Mouse (Mus musculus) CH12.LX (cell line): ENCODE measurements at regions not wholly inside any gene's neighbourhood (a gene's known extent, or its start where the extent isn't known, plus 50 kb on each side); places are given as distances from the start of the nearest gene placed in this dataset.
A peak's percentile ranks its signal among the peaks of the same experiment; 100 is the strongest.

Experiments used
- DNase-seq: peaks from one replicate; pipeline ENCODE4 v3.0.0-alpha.2; 2013; ENCODE audit errors: extremely low read depth
- H3K27ac ChIP-seq: 2 replicates; pipeline ENCODE4 v1.5.1; 2012; ENCODE audit warnings: low read depth, mild to moderate bottlenecking, control low read depth, moderate library complexity; ENCODE audit not compliant: insufficient read depth
- H3K27me3 ChIP-seq: replicated peaks from 2 replicates; pipeline ENCODE3; 2012; ENCODE audit warnings: inconsistent platforms
- H3K36me3 ChIP-seq, 2 experiments: replicated peaks in 1 of 2; 2 replicates each; pipeline versions ENCODE3 to v1.6.1; 2012; ENCODE audit warnings: inconsistent platforms in 1 of 2, low read length in 1 of 2, mild to moderate bottlenecking in 1 of 2, mixed read lengths in 1 of 2, moderate library complexity in 1 of 2; ENCODE audit not compliant: control insufficient read depth in 1 of 2, insufficient read depth in 1 of 2
- H3K4me1 ChIP-seq, 2 experiments: 2 replicates each; pipeline ENCODE4 v1.6.1; 2012; ENCODE audit warnings: inconsistent platforms in 1 of 2, moderate library complexity in 1 of 2; ENCODE audit not compliant: insufficient read depth in 2 of 2, control insufficient read depth in 1 of 2
- H3K4me2 ChIP-seq: 2 replicates; pipeline ENCODE4 v1.6.1; 2012; ENCODE audit warnings: low read depth, mild to moderate bottlenecking, control low read depth; ENCODE audit not compliant: poor library complexity, insufficient read depth, severe bottlenecking
- H3K4me3 ChIP-seq, 3 experiments: fragments of 150-350 bp in 1 of 3; sonication (generic) in 1 of 3; replicated peaks in 1 of 3; 2 replicates each; pipeline versions ENCODE3 to v1.5.1; 2011 to 2012; ENCODE audit warnings: low read depth in 2 of 3, low read length in 2 of 3, mild to moderate bottlenecking in 2 of 3, moderate library complexity in 2 of 3, control low read depth in 1 of 3, improper control_type of control experiment in 1 of 3, inconsistent platforms in 1 of 3, mixed read lengths in 1 of 3; ENCODE audit not compliant: poor library complexity in 1 of 3
- H3K79me2 ChIP-seq: replicated peaks from 2 replicates; pipeline ENCODE4 v1.6.1; 2012; ENCODE audit warnings: mild to moderate bottlenecking, moderate library complexity; ENCODE audit not compliant: control insufficient read depth, poor library complexity, insufficient read depth, severe bottlenecking; ENCODE audit errors: extremely low read depth
- H3K9ac ChIP-seq: 2 replicates; pipeline ENCODE4 v1.6.1; 2012; ENCODE audit warnings: low read depth, mild to moderate bottlenecking, control low read depth, moderate library complexity; ENCODE audit not compliant: insufficient read depth
- H3K9me3 ChIP-seq: replicated peaks from 2 replicates; pipeline ENCODE3; 2012; ENCODE audit warnings: low read length, inconsistent platforms, mixed read lengths
- BHLHE40 ChIP-seq: IDR thresholded peaks from 2 replicates; pipeline ENCODE4 v1.6.1; 2011; ENCODE audit warnings: mild to moderate bottlenecking, low read depth, low read length, improper control_type of control experiment
- CHD1 ChIP-seq: IDR thresholded peaks from 2 replicates; pipeline ENCODE4 v1.6.1; 2012; ENCODE audit warnings: low read depth, low read length, improper control_type of control experiment, inconsistent platforms
- CHD2 ChIP-seq: IDR thresholded peaks from 2 replicates; pipeline ENCODE4 v1.6.1; 2011; ENCODE audit warnings: low read length, improper control_type of control experiment
- CTCF ChIP-seq, 2 experiments: IDR thresholded peaks in 1 of 2; conservative IDR thresholded peaks in 1 of 2; 2 replicates each; pipeline ENCODE4 v1.5.1; 2011 to 2012; ENCODE audit warnings: low read depth in 2 of 2, low read length in 2 of 2, improper control_type of control experiment in 1 of 2, inconsistent platforms in 1 of 2, mild to moderate bottlenecking in 1 of 2, moderate library complexity in 1 of 2
- ELF1 ChIP-seq: IDR thresholded peaks from 2 replicates; pipeline ENCODE4 v1.6.1; 2014; ENCODE audit warnings: low read depth, mild to moderate bottlenecking, inconsistent platforms, low read length, improper control_type of control experiment
- EP300 ChIP-seq: IDR thresholded peaks from 2 replicates; pipeline ENCODE4 v1.6.1; 2011; ENCODE audit warnings: low read length, improper control_type of control experiment
- ETS1 ChIP-seq: conservative IDR thresholded peaks from 2 replicates; pipeline ENCODE4 v1.6.1; 2012; ENCODE audit warnings: low read depth, mild to moderate bottlenecking, inconsistent platforms, low read length, improper control_type of control experiment, moderate library complexity
- GABPA ChIP-seq: IDR thresholded peaks from 2 replicates; pipeline ENCODE4 v1.6.1; 2012; ENCODE audit warnings: low read depth, low read length, improper control_type of control experiment, inconsistent platforms; ENCODE audit not compliant: insufficient replicate concordance
- HCFC1 ChIP-seq: IDR thresholded peaks from 2 replicates; pipeline ENCODE4 v1.6.1; 2012; ENCODE audit warnings: low read depth, mild to moderate bottlenecking, inconsistent platforms, low read length, improper control_type of control experiment
- IRF4 ChIP-seq: IDR thresholded peaks from 2 replicates; pipeline ENCODE4 v1.6.1; 2014; ENCODE audit warnings: low read depth, mild to moderate bottlenecking, inconsistent platforms, low read length, improper control_type of control experiment
- JUN ChIP-seq: IDR thresholded peaks from 2 replicates; pipeline ENCODE4 v1.6.1; 2011; ENCODE audit warnings: low read depth, mild to moderate bottlenecking, low read length, improper control_type of control experiment, moderate library complexity; ENCODE audit not compliant: insufficient read depth
- KAT2A ChIP-seq: IDR thresholded peaks from 2 replicates; pipeline ENCODE4 v1.6.1; 2012; ENCODE audit warnings: low read length, improper control_type of control experiment, inconsistent platforms; ENCODE audit not compliant: insufficient replicate concordance
- MAX ChIP-seq: IDR thresholded peaks from 2 replicates; pipeline ENCODE4 v1.6.1; 2011; ENCODE audit warnings: low read length, improper control_type of control experiment
- MAZ ChIP-seq: IDR thresholded peaks from 2 replicates; pipeline ENCODE4 v1.6.1; 2012; ENCODE audit warnings: low read depth, mild to moderate bottlenecking, inconsistent platforms, low read length, improper control_type of control experiment, moderate library complexity
- MXI1 ChIP-seq: IDR thresholded peaks from 2 replicates; pipeline ENCODE4 v1.6.1; 2011; ENCODE audit warnings: mild to moderate bottlenecking, low read depth, low read length, improper control_type of control experiment
- NELFE ChIP-seq: IDR thresholded peaks from 2 replicates; pipeline ENCODE4 v1.6.1; 2011; ENCODE audit warnings: low read depth, low read length, improper control_type of control experiment
- NRF1 ChIP-seq: IDR thresholded peaks from 2 replicates; pipeline ENCODE4 v1.6.1; 2014; ENCODE audit warnings: low read depth, mild to moderate bottlenecking, inconsistent platforms, low read length, improper control_type of control experiment, moderate library complexity
- PAX5 ChIP-seq: IDR thresholded peaks from 2 replicates; pipeline ENCODE4 v1.6.1; 2012; ENCODE audit warnings: low read length, inconsistent platforms, mixed read lengths
- POLR2A ChIP-seq: IDR thresholded peaks from 2 replicates; pipeline ENCODE4 v1.6.1; 2011; ENCODE audit warnings: low read depth, mild to moderate bottlenecking, improper control_type of control experiment, low read length
- POLR2AphosphoS2 ChIP-seq: IDR thresholded peaks from 2 replicates; pipeline ENCODE4 v1.6.1; 2011; ENCODE audit warnings: low read depth, low read length, improper control_type of control experiment
- RAD21 ChIP-seq: IDR thresholded peaks from 2 replicates; pipeline ENCODE4 v1.6.1; 2011; ENCODE audit warnings: low read depth, mild to moderate bottlenecking, low read length, improper control_type of control experiment, moderate library complexity
- RCOR1 ChIP-seq: conservative IDR thresholded peaks from 2 replicates; pipeline ENCODE4 v1.6.1; 2012; ENCODE audit warnings: low read depth, mild to moderate bottlenecking, inconsistent platforms, low read length, improper control_type of control experiment
- SIN3A ChIP-seq: IDR thresholded peaks from 2 replicates; pipeline ENCODE4 v1.6.1; 2012; ENCODE audit warnings: low read length, improper control_type of control experiment, inconsistent platforms
- SMC3 ChIP-seq: IDR thresholded peaks from 2 replicates; pipeline ENCODE4 v1.6.1; 2011; ENCODE audit warnings: low read depth, low read length, improper control_type of control experiment
- TBP ChIP-seq: conservative IDR thresholded peaks from 2 replicates; pipeline ENCODE4 v1.6.1; 2011; ENCODE audit warnings: low read depth, low read length, improper control_type of control experiment
- TCF12 ChIP-seq: IDR thresholded peaks from 2 replicates; pipeline ENCODE4 v1.6.1; 2014; ENCODE audit warnings: low read depth, mild to moderate bottlenecking, inconsistent platforms, low read length, improper control_type of control experiment
- UBTF ChIP-seq: IDR thresholded peaks from 2 replicates; pipeline ENCODE4 v1.6.1; 2012; ENCODE audit warnings: low read depth, mild to moderate bottlenecking, inconsistent platforms, low read length, improper control_type of control experiment, moderate library complexity
- USF2 ChIP-seq: conservative IDR thresholded peaks from 2 replicates; pipeline ENCODE4 v1.6.1; 2011; ENCODE audit warnings: low read depth, low read length, improper control_type of control experiment
- ZC3H11A ChIP-seq: IDR thresholded peaks from 2 replicates; pipeline ENCODE4 v1.6.1; 2012; ENCODE audit warnings: low read depth, mild to moderate bottlenecking, inconsistent platforms, low read length, improper control_type of control experiment
- ZKSCAN1 ChIP-seq: IDR thresholded peaks from 2 replicates; pipeline ENCODE4 v1.6.1; 2012; ENCODE audit warnings: low read depth, inconsistent platforms, low read length, improper control_type of control experiment, borderline replicate concordance
- ZMIZ1 ChIP-seq: IDR thresholded peaks from 2 replicates; pipeline ENCODE4 v1.6.1; 2012; ENCODE audit warnings: low read depth, mild to moderate bottlenecking, inconsistent platforms, low read length, improper control_type of control experiment
- dilution Hi-C: fragments of 300-500 bp; cut with MboI; formaldehyde crosslinking; loops from 2 replicates; pipeline ENCODE4 v1.14.3; 2020; ENCODE audit warnings: low sequenced_read_pairs; ENCODE audit not compliant: extremely low pct_unique_long_range_greater_than_20kb, extremely low pct_ligation_motif_present
- in situ Hi-C: fragments of 300-500 bp; cut with MboI; formaldehyde crosslinking; loops from 3 replicates; pipeline ENCODE4 v1.14.3; 2019; ENCODE audit warnings: low sequenced_read_pairs, low pct_ligation_motif_present, low pct_unique_long_range_greater_than_20kb, mixed read lengths

DNA sequence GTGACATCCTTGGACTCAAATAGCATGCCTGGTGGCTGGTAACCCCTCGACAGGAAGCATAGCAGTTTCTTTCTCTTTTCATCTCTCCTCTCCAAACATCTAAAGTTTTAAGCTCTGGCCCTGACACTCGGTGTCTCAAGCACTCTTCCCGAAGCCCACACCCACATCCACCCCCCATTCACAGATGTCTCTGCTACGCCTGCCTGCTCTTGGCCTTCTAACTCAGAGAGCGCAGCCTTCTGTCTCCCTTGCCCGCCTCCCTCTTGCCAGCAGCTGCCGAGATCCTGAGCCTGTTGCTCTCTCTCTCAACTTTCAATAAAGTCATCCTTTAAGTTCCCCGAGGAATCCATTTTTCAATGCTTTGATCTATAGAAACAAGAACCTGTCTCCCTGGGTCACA lies 277.1 kb upstream of the Sulf2 start:
- H3K4me3 ChIP-seq = no peak overlapping the region
- dilution Hi-C loops = no loop called here
- H3K4me1 ChIP-seq = peaks cover 3 to 8% of the 10 kb centered on the region in 2 experiments; a peak in 3 of 4 replicates
- no peak for DNase-seq
- H3K4me2 ChIP-seq = no peak overlapping the region
- no peaks in the 10 kb centered on the region for H3K9me3 ChIP-seq
- in situ Hi-C loops = no loop called here
- H3K27me3 ChIP-seq = peaks cover 9% of the 10 kb centered on the region
- no peak overlapping the region for H3K9ac ChIP-seq
- H3K36me3 ChIP-seq = no peaks in the 10 kb centered on the region
- TF ChIP-seq POLR2AphosphoS2 (no peak), TCF12 (no peak), RCOR1 (no peak), NELFE (no peak), USF2 (no peak), JUN (no peak)
- H3K27ac ChIP-seq = no peak overlapping the region
- no peaks in the 10 kb centered on the region for H3K79me2 ChIP-seq

DNA sequence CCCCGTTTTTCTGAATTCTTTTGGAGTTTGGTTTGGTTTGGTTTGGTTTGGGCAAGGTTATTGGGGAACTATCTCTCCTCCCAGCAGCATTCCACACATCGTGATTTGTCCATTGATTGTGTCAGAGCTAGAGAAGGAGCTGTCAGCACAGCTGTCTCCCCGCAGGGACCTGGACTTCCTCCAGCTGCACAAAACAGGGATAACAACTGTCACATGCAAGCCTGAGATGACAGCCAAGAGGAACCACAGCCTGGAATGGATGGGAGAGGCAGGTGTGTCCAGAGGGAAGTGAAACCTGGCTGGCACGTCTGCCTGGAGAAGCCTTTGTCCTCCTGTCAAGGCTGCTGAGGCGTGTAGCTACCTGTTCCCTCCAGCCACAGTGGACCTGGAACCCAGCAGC lies 274.5 kb upstream of the Sulf2 start:
- peak; percentile 39; the same call in 1 of the 2 replicates for TF ChIP-seq BHLHE40
- peak; percentile 63; the same call in 1 of the 2 replicates for TF ChIP-seq IRF4
- no peak for TF ChIP-seq ELF1
- TF ChIP-seq MAX = no peak
- TF ChIP-seq PAX5 = no peak
- TF ChIP-seq RCOR1 = no peak
- no peak for TF ChIP-seq GABPA
- no peak for TF ChIP-seq RAD21
- no peak for TF ChIP-seq HCFC1
- no peak for TF ChIP-seq NELFE
- TF ChIP-seq ZKSCAN1 = no peak
- TF ChIP-seq NRF1 = no peak
- TF ChIP-seq USF2 = no peak
- TF ChIP-seq ETS1 = no peak
- no peak for TF ChIP-seq CTCF (conservative IDR thresholded peaks at IDR 0.05 in 1 of 2, IDR thresholded peaks at IDR 0.05 in 1 of 2; ENCODE audit: low read depth in 2 of 2, low read length in 2 of 2)
- no peak for TF ChIP-seq MAZ
- TF ChIP-seq SMC3 = no peak
- no peak for TF ChIP-seq ZMIZ1
- no peak for TF ChIP-seq UBTF
- no peak for TF ChIP-seq MXI1
- TF ChIP-seq TBP = no peak
- TF ChIP-seq JUN = no peak
- no peak for TF ChIP-seq ZC3H11A
- peak; percentile 50 for TF ChIP-seq TCF12
- TF ChIP-seq CHD2 = no peak
- no peak for TF ChIP-seq SIN3A
- TF ChIP-seq POLR2A = no peak
- no peak for TF ChIP-seq KAT2A
- no peak for TF ChIP-seq CHD1
- peak; percentile 49 for TF ChIP-seq EP300
- Histone ChIP-seq H3K4me2 (no peak overlapping the region), H3K4me1 (peaks cover 8 to 22% of the 10 kb centered on the region in 2 experiments), H3K4me3 (no peak overlapping the region), H3K36me3 (no peaks in the 10 kb centered on the region), H3K27ac (no peak overlapping the region), H3K9ac (no peak overlapping the region), H3K27me3 (peaks cover 9% of the 10 kb centered on the region), H3K9me3 (no peaks in the 10 kb centered on the region), H3K79me2 (no peaks in the 10 kb centered on the region)
- in situ Hi-C loops (no loop called here), dilution Hi-C loops (no loop called here)
- no peak for DNase-seq
